Mouse (Mus musculus): Measurements from ENCODE around the gene Padi6.

Gene Padi6

DNA sequence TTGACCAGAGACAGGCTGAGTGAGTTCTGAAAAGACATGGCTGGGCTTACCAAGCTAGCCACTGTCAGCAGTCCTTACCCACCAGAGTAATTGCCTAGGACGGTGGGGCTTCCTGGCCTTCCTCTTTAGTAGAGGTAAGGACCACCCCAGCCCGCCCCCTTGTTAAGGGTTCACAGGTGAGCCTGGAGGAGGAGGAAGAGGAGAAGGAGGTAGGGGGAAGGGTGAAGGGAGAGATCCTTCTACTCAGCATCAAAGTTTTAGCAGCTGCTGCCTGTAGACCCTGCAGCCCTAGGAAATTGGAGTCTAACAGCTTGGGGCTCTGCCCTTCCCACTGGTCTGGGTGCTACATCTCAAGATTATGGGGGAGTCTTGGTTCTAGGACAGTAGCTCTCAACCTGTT lies at the start of gene Padi6:
TSS of gene Padi6 (minus strand) at position 101 of the 400 bp plus-strand sequence.
- DNase-seq, result no peak

DNA sequence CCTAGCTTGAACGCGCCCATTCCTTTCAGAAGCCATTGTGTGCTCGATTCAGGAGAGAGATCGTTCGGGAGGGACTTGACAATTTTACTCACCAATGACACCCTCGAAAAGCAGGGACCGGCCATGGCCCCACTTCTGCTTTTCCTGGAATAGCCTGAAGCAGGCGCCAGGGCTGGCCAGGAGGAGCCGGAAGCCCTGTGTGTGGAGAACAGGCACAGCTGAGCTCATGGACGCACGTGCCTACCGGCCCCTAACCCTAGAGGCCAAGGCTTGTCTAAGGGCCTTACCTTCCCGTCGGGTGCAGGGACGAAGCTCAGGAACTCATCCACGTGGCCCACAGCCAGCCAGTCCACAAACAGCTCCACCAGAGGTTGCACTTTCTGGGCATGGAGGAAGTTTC lies 48.6 kb upstream of the Padi6 start:
- no peak for DNase-seq

DNA sequence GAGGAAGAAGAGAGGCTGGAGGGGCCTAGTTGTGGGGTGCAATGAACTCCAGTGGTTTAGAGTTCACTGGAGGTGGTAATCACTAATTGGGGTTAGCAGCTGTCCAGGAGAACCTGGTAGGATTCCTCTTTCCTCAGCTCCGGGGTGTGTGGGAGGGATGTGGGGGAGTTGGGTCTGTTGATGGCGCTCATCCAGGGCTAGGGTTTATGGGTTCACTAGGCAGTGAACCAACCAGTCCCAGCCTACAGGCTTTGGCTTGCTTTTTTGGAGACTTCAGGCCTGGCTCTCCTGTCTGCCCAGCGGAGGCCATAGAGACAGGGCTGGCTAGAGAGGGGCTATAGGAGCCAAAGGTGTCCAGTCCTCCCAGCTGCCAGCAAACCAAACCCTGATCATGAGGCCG lies 47.5 kb upstream of the Padi6 start:
- DNase-seq, result no peak

DNA sequence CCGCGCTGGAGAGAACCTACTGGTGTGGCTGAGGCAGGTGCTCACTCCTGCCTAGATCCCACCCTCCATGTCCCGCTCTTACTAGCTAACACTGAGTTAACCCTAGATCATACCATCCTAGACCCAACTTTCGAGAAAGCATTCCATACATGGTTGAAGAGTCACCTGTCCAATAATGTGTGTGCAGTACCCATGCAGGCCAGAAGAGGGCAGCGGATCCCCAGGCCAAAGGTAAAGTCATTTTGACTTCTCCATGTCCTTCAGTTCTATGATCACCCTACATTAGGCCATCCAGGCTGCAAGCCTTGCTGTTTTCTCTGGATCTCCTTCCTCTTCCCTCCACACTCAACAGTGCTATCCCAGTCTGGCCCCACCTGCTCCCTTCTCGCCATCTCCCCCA lies 46.5 kb upstream of the Padi6 start:
- DNase-seq, result peak; percentile 76

DNA sequence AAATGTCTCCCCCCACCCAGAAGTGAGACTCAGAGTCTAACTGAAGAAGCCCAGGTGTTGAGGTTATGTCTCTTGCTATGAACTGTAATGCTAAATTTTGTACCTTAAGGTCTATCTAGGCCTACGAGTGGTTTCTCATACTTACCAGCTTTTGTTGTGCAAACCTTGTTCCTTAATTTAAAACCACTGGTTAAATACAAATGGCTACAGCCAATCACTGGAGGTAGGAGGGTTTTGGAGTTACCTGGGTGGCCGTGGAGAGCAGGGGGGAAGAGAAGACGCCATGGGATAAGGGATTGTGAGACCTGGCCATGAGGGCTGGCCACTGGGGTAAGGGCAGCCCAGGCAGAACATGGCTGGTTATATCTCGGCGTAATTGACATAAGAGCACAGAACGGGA lies 45.8 kb upstream of the Padi6 start:
- DNase-seq, result no peak

DNA sequence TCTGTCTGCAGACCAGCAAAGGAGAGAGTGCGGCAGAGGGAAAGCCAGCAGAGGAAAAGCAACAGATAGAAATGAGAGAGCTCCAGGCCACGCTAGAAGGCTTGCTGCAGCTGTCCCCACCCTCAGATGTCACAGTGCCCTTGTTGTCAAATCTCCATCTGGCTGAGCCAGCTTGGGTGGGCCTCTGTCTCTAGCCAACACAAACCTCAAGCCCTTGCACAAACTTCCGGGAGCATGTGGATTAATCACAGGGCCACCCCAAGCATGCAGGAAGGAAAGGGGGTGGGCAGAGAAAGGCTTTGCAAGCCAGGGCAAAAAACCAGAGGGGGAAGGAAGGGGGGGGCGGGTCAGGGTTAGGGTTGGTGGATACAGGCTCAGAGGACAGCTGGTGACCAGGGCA lies 45.0 kb upstream of the Padi6 start:
- DNase-seq, result peak; percentile 37

DNA sequence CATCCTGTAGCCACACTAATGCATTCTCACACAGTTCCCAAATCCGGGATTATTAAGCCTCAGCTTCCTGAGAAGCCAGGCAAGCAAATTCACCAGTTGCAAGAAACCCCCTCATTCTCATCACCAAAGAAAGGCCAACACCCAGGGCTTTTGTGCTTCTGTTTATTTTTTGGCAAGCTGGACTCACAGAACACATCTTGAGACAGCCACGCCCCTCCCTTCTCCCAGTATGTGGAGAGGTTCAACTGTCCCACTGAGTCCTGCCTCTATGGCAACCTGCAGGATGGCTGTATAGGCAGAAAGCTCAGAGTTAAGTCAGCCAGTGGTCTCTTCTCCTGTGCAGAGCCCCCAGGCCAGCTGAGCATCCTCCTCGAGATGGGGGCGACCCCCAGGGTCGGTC lies 42.8 kb upstream of the Padi6 start:
- no peak for DNase-seq

DNA sequence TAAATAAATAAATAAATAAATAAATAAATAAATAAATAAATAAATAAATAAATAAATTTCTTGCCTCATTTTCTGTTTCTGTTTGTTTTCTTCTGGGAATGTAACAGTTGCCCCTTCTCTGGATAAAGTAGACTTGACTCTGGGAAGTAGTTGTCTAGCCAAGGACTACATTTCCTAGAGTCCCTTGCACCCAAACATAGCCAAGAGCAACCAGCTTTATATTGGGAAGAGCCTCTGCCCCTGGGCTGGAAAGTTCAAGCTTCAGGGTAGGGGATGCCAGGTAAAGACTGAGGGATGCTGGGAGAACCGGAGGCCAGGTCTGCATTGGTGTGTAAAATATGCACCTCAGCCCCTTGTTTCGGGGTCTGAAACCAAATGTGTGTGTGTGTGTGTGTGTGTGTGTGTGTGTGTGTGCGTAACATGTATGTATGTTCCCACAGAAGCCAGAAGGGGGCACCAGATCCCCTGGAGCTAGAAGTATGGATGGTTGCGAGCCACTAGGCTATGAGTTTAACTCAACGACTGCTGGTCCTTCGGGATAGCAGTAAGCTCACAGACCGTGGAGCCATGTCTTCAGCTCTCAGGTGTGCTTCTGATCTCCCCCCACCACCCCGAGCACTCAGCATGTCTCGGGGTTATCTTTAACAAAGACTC lies 42.0 kb upstream of the Padi6 start:
- no peak for DNase-seq

DNA sequence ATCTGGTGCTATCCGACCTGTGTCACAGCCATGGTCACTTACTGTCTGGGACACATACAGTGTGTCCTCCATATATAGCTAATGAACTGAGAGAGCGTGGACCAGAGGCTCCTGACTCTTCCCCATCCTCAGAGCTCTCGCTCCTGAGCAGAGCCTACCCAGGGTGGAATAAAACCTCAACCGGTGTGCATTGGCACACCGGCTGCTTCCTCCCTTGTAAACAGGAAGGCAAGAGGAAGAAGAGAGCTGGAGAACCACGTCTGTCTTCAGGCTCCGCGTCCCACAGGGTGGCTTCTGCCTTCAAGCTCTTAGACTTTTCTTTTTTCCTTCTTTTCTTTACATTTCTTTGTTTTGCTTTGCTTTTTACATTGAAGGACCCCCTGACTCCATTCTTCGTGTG lies 40.4 kb upstream of the Padi6 start:
- no peak for DNase-seq

DNA sequence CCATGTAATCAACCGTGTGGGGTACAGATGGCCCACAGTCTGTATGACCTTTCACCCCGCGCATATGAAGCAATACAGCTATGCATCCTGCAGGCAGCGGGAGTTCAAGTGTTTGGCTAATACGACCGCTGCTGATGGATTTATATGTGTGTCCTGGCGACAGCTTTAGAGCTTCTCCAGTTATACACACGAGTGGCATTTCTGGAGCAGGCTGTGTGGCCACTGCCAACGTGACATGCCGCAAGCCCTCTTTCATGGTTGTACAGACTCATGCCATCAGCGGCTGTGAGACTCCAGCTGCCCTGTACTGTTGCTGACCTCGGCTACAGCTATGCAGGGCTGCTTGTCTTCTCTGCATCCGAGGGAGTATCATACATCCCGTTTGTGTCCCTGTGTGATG lies 38.1 kb upstream of the Padi6 start:
- DNase-seq, result no peak

DNA sequence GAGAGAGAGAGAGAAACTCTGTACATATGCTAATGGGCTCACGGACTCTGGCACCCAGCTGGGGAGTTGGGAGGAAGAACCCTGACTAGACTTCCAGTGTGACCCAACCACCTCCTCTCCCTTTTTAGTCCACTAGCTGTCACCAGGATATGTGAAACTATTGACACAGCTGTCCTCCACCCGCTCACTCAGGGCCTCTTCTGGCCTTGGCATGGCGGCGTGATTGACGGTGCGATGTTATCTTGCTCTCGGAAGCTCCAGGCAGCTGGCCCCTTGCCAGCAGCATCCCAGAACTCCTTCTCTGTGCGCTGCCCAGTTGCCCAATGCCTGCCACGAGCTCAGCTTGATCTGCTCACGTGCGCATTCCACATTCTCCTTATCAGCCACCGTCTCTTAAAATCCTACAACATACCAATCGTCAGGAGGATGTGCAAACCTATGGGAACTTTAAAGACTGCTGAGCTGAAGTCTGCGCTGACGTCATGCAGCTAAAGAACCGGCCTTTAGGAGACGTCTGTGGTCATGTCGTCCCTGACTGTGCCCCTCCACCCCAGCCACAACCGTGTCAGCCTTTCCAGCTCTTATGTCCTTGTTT lies 37.5 kb upstream of the Padi6 start:
- DNase-seq, result peak; percentile 58

DNA sequence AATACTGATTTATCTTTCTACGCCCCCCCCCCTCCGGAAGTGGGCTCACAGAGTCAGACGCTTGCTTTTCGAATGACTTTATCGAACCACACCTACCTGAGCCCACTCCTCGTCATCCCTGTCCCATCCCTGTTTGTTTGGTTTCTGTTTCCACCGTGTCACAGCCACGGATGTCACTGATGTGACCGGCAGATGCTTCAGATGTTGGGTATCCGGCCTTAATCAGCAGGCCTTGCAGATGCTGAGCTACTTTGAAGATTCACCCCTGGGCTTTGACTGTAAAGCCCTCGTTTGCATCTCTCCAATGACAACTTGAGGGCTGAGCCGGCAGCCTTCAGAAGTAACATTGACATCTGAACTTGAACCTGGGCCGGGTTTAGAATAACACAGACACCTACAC lies 34.2 kb upstream of the Padi6 start:
- no peak for DNase-seq

DNA sequence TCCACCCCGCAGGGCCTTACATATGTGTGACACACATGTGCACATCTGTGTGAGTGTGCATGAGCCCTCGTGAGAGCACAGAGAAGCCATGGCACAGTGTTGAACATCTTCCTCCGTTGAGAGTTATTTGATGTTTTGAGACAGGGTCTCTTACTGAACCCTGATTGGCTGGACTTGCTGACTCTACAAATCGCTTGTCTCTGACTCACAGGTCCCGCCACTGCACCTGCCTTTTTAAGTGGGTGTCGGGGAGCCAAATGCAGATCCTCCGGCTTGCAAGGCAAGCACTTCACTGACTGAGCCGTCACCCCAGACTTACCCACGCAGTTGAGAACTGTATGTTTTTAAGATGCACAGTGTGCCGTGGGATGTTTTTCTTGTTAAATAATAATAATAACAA lies 33.4 kb upstream of the Padi6 start:
- no peak for DNase-seq

DNA sequence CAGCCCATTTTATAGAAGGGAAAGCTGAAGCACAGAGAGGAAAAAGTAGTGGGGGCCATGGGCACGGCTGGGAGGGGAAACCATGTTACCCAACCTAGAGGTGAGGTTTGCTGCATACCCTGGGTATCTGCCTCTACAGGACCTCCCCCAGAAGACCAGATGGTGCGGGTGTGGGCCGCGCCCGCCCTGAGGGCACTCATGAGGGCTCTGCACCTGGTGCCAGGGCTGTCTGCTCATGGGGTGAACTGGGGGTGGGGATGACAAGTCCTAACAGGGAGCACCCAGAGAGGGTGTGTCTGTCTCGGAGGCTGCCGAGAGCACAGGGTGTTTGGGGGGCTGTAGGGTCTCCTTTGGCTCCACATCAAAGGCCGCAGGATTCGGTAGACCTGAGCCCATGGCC lies 32.5 kb upstream of the Padi6 start:
- no peak for DNase-seq

DNA sequence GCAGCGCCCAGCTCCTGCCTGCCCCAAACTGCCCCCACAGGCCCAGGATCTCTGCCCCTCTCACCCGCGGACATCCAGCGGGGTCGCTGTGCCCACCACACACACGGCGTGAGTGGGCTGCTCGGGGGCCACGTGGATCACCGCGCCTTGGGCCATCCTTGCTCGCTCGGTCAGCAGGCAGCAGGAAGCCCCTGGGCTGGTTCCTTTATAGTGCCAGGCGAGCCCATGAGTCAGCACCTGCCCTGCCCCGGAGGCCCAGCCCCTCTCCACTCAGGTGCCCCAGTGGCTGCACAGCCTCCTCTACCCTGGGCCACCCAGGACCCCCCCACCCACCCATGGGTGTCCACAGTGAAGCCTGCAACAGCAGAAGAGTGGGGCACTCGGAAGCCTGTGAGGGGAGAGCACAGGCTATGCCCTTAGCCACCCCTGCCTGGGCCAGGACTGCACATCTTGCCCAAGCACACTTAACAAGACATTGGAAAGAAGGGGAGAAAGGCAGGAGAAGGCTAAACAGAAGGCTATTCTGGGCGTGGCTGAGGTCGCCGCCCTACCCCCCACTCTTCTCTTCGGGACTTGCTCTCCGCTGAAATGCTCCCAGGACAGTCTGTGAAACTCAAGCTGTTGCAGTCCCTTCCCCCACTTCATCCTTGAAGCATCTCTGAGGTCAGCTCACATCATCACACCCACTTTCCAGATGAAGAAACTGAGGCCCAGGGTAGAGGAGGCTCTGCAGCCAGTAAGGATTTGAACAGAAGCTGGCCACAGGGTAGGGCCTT lies 31.8 kb upstream of the Padi6 start, which contains the start of gene Padi4:
TSS of gene Padi4 (minus strand) at position 212 of the 776 bp plus-strand sequence.
- DNase-seq, result no peak

DNA sequence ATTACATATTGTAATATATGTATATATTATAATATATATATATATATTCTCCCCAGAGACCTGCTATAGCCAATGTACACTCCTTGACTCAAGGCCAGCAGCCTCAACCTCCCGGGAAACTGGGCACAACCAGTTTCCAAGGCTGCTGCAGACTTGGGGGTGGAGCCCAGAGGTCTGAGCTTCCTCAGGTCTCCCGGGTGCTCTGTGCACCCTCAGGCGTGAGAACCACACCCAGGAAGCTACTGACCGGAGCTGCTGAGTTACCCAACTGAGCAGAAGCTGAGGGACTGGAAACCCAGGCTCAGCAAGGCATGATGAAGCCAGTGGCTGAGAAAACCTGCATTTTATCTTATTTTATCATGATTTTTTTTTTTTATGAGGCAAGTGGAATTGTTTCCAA lies 28.6 kb upstream of the Padi6 start:
- no peak for DNase-seq

DNA sequence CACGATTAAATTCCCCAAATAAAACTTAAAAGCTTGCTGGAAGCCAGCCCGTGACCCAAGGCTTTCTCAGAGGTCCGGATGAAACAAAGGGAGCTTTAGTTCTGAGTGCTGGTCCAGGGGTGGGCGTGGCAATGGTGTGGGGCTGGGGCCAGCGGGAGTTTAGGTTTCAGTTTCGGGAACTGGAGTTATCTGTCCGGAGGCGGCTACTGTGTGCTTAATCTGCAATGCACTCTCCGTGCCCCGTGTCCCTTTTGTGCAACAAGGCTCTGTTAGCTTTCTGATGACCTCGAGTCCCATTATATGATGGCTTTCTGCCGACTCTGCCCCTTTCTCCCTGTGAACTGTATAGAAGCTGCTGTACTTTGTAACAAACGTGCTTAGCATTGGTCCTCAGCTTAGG lies 28.0 kb upstream of the Padi6 start:
- peak; percentile 65 for DNase-seq

DNA sequence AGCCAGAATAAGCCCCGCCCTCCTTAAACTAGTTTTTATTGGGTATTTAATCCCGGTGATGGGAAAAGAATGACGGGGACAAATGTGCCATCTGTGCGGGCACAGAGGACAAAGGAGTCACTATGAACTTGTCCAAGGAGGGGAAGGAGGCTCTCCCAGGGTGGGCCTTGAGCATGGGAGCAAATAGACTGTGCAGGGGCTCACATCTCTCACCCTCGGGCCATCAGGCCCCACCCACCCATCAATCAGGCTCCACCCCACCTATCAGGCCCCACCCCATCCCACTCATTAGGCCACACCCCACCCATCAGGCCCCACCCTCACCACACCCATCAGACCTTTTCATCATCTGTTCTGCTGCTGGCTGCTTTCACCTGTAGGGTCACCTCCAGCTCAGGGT lies 26.5 kb upstream of the Padi6 start:
- no peak for DNase-seq

DNA sequence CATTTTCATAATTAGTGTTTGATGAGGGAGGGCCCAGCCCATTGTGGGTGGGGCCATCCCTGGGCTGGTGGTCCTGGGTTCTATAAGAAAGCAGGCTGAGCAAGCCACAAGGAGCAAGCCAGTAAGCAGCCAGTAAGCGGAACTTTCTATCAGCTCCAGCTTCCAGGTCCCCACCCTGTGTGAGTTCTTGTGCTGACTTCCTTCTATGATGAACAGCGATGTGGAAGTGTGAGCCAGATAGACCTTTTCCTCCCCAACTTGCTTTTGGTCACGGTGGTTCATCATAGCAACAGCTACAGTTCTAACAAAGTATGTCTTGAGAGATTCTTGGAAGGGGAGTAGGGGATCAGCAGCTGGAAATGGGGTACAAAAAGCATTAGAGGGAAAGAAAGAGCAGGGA lies 23.5 kb upstream of the Padi6 start:
- DNase-seq, result no peak

DNA sequence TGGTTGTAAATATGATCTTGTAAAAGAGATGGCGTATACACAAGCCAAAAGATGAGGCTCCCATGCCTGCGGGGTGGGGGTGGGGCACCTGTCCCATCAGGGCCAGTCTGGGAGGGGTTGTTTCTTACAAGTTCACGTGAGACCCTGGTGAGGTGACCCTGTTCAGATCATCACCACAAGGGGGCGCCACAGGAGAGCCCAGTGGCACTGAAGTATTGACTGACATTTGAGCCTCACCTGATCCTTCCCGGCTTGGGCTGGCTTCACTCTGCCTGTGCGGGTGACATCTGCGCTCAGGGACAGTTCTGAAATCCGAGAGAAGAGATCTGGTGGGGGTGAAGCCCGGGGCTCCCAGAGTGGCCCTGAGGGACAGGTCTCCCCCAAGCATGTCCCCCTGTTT lies 20.7 kb upstream of the Padi6 start:
- DNase-seq, result peak; percentile 74

DNA sequence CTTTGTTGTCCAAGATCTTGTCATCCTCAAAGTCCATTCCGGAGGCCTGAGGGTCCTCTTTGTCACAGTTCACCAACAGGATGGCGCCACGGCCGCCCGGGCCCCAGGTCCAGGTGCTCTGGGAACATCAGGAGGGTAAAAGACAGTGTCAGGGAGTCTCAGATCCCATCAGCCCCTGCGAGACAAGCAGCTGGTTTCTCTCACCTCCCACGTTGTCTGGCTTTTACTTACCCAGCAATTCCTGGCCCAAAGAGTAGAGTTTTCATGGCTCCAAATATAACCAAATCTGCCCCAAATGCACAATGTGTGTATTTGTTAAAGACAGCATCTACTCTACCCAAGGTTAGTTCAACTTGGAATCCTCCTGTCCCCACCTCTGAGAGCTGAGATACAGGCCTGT lies 19.2 kb upstream of the Padi6 start:
- DNase-seq, result no peak

DNA sequence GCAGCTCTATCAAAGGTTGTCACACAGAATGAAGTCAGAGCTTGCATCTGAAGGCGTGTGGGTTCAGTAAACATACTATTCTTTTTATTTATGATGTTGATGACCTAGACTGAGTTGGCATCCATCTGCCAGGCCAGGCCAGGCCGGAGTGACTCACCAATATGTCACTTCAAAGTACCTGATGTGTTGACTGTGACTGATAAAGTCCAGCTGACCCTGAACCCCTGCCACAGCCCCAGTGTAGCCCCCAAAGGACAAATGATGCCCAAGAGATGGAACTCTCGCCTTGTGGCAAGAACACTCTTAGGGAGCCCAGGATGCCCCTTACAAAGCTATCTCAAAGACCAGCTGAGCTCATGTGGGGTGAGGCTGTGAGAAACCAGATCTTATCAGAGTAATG lies 13.4 kb upstream of the Padi6 start:
- no peak for DNase-seq

DNA sequence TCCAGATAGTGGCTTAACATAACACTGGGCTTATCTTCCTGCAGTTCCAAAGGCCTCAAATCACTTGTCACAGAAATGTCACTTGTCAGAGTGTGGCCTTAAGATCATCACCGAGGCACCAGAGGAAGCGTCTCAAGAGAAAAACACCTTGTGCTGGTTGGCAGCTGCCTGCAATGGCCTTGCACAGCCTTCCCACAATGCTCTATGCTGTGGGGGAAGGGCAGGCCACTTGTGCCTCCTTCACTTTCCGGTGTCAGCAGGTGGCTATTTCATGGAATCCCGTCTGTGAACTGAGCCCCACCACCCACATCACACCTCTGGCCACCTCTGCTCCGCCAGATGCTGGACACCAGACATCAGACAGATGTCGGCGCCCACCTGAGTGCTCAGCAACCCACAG lies 10.9 kb upstream of the Padi6 start:
- no peak for DNase-seq

DNA sequence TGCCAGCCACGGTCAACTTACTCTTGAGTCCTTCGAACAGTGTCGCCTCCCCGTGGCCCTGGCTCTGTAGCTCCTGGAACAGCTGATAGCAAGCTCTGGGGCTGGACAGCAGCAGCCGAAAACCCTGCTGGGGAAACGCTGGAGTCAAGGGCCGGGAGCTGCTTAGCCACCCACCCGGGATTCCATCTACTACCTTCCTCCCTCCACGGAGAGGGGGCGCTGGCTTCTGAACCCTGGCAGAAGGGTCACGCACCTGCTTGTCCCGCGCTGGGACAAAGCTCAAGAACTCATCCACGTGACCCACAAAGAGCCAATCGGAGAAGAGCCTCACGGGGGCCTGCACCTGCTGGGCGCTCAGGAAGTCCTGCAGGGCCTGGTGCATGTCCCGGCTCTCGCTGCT lies 7.9 kb upstream of the Padi6 start:
- peak; percentile 19 for DNase-seq

Measured in liver (tissue).